Mouse (Mus musculus) CH12.LX (cell line): ENCODE data around the gene Uggt2. TPM values are rescaled to one million over a fixed set of nuclear protein-coding genes. Genes with fewer than 3 reads are reported as not detected.

Experiments
- DNase-seq: peaks from one replicate; pipeline ENCODE4 v3.0.0-alpha.2; 2013; ENCODE audit errors: extremely low read depth
- H3K27ac ChIP-seq: 2 replicates; pipeline ENCODE4 v1.5.1; 2012; ENCODE audit warnings: low read depth, mild to moderate bottlenecking, control low read depth, moderate library complexity; ENCODE audit not compliant: insufficient read depth
- H3K27me3 ChIP-seq: replicated peaks from 2 replicates; pipeline ENCODE3; 2012; ENCODE audit warnings: inconsistent platforms
- H3K36me3 ChIP-seq, 2 experiments: replicated peaks in 1 of 2; 2 replicates each; pipeline versions ENCODE3 to v1.6.1; 2012; ENCODE audit warnings: inconsistent platforms in 1 of 2, low read length in 1 of 2, mild to moderate bottlenecking in 1 of 2, mixed read lengths in 1 of 2, moderate library complexity in 1 of 2; ENCODE audit not compliant: control insufficient read depth in 1 of 2, insufficient read depth in 1 of 2
- H3K4me1 ChIP-seq, 2 experiments: 2 replicates each; pipeline ENCODE4 v1.6.1; 2012; ENCODE audit warnings: inconsistent platforms in 1 of 2, moderate library complexity in 1 of 2; ENCODE audit not compliant: insufficient read depth in 2 of 2, control insufficient read depth in 1 of 2
- H3K4me2 ChIP-seq: 2 replicates; pipeline ENCODE4 v1.6.1; 2012; ENCODE audit warnings: low read depth, mild to moderate bottlenecking, control low read depth; ENCODE audit not compliant: poor library complexity, insufficient read depth, severe bottlenecking
- H3K4me3 ChIP-seq, 3 experiments: fragments of 150-350 bp in 1 of 3; sonication (generic) in 1 of 3; replicated peaks in 1 of 3; 2 replicates each; pipeline versions ENCODE3 to v1.5.1; 2011 to 2012; ENCODE audit warnings: low read depth in 2 of 3, low read length in 2 of 3, mild to moderate bottlenecking in 2 of 3, moderate library complexity in 2 of 3, control low read depth in 1 of 3, improper control_type of control experiment in 1 of 3, inconsistent platforms in 1 of 3, mixed read lengths in 1 of 3; ENCODE audit not compliant: poor library complexity in 1 of 3
- H3K79me2 ChIP-seq: replicated peaks from 2 replicates; pipeline ENCODE4 v1.6.1; 2012; ENCODE audit warnings: mild to moderate bottlenecking, moderate library complexity; ENCODE audit not compliant: control insufficient read depth, poor library complexity, insufficient read depth, severe bottlenecking; ENCODE audit errors: extremely low read depth
- H3K9ac ChIP-seq: 2 replicates; pipeline ENCODE4 v1.6.1; 2012; ENCODE audit warnings: low read depth, mild to moderate bottlenecking, control low read depth, moderate library complexity; ENCODE audit not compliant: insufficient read depth
- H3K9me3 ChIP-seq: replicated peaks from 2 replicates; pipeline ENCODE3; 2012; ENCODE audit warnings: low read length, inconsistent platforms, mixed read lengths
- CHD1 ChIP-seq: IDR thresholded peaks from 2 replicates; pipeline ENCODE4 v1.6.1; 2012; ENCODE audit warnings: low read depth, low read length, improper control_type of control experiment, inconsistent platforms
- CHD2 ChIP-seq: IDR thresholded peaks from 2 replicates; pipeline ENCODE4 v1.6.1; 2011; ENCODE audit warnings: low read length, improper control_type of control experiment
- CTCF ChIP-seq, 2 experiments: IDR thresholded peaks in 1 of 2; conservative IDR thresholded peaks in 1 of 2; 2 replicates each; pipeline ENCODE4 v1.5.1; 2011 to 2012; ENCODE audit warnings: low read depth in 2 of 2, low read length in 2 of 2, improper control_type of control experiment in 1 of 2, inconsistent platforms in 1 of 2, mild to moderate bottlenecking in 1 of 2, moderate library complexity in 1 of 2
- E2F4 ChIP-seq: IDR thresholded peaks from 2 replicates; pipeline ENCODE4 v1.6.1; 2011; ENCODE audit warnings: low read depth, low read length, improper control_type of control experiment; ENCODE audit not compliant: insufficient replicate concordance
- EP300 ChIP-seq: IDR thresholded peaks from 2 replicates; pipeline ENCODE4 v1.6.1; 2011; ENCODE audit warnings: low read length, improper control_type of control experiment
- ETS1 ChIP-seq: conservative IDR thresholded peaks from 2 replicates; pipeline ENCODE4 v1.6.1; 2012; ENCODE audit warnings: low read depth, mild to moderate bottlenecking, inconsistent platforms, low read length, improper control_type of control experiment, moderate library complexity
- HCFC1 ChIP-seq: IDR thresholded peaks from 2 replicates; pipeline ENCODE4 v1.6.1; 2012; ENCODE audit warnings: low read depth, mild to moderate bottlenecking, inconsistent platforms, low read length, improper control_type of control experiment
- JUN ChIP-seq: IDR thresholded peaks from 2 replicates; pipeline ENCODE4 v1.6.1; 2011; ENCODE audit warnings: low read depth, mild to moderate bottlenecking, low read length, improper control_type of control experiment, moderate library complexity; ENCODE audit not compliant: insufficient read depth
- JUND ChIP-seq: conservative IDR thresholded peaks from 2 replicates; pipeline ENCODE4 v1.6.1; 2011; ENCODE audit warnings: low read depth, low read length, improper control_type of control experiment
- MAX ChIP-seq: IDR thresholded peaks from 2 replicates; pipeline ENCODE4 v1.6.1; 2011; ENCODE audit warnings: low read length, improper control_type of control experiment
- MXI1 ChIP-seq: IDR thresholded peaks from 2 replicates; pipeline ENCODE4 v1.6.1; 2011; ENCODE audit warnings: mild to moderate bottlenecking, low read depth, low read length, improper control_type of control experiment
- NELFE ChIP-seq: IDR thresholded peaks from 2 replicates; pipeline ENCODE4 v1.6.1; 2011; ENCODE audit warnings: low read depth, low read length, improper control_type of control experiment
- PAX5 ChIP-seq: IDR thresholded peaks from 2 replicates; pipeline ENCODE4 v1.6.1; 2012; ENCODE audit warnings: low read length, inconsistent platforms, mixed read lengths
- POLR2A ChIP-seq: IDR thresholded peaks from 2 replicates; pipeline ENCODE4 v1.6.1; 2011; ENCODE audit warnings: low read depth, mild to moderate bottlenecking, improper control_type of control experiment, low read length
- POLR2AphosphoS2 ChIP-seq: IDR thresholded peaks from 2 replicates; pipeline ENCODE4 v1.6.1; 2011; ENCODE audit warnings: low read depth, low read length, improper control_type of control experiment
- RAD21 ChIP-seq: IDR thresholded peaks from 2 replicates; pipeline ENCODE4 v1.6.1; 2011; ENCODE audit warnings: low read depth, mild to moderate bottlenecking, low read length, improper control_type of control experiment, moderate library complexity
- RCOR1 ChIP-seq: conservative IDR thresholded peaks from 2 replicates; pipeline ENCODE4 v1.6.1; 2012; ENCODE audit warnings: low read depth, mild to moderate bottlenecking, inconsistent platforms, low read length, improper control_type of control experiment
- SMC3 ChIP-seq: IDR thresholded peaks from 2 replicates; pipeline ENCODE4 v1.6.1; 2011; ENCODE audit warnings: low read depth, low read length, improper control_type of control experiment
- TCF12 ChIP-seq: IDR thresholded peaks from 2 replicates; pipeline ENCODE4 v1.6.1; 2014; ENCODE audit warnings: low read depth, mild to moderate bottlenecking, inconsistent platforms, low read length, improper control_type of control experiment
- UBTF ChIP-seq: IDR thresholded peaks from 2 replicates; pipeline ENCODE4 v1.6.1; 2012; ENCODE audit warnings: low read depth, mild to moderate bottlenecking, inconsistent platforms, low read length, improper control_type of control experiment, moderate library complexity
- USF1 ChIP-seq: IDR thresholded peaks from 2 replicates; pipeline ENCODE4 v1.6.1; 2014; ENCODE audit warnings: low read depth, mild to moderate bottlenecking, inconsistent platforms, low read length, improper control_type of control experiment
- USF2 ChIP-seq: conservative IDR thresholded peaks from 2 replicates; pipeline ENCODE4 v1.6.1; 2011; ENCODE audit warnings: low read depth, low read length, improper control_type of control experiment
- ZNF384 ChIP-seq: IDR thresholded peaks from 2 replicates; pipeline ENCODE4 v1.6.1; 2012; ENCODE audit warnings: low read depth, low read length, improper control_type of control experiment, inconsistent platforms
- dilution Hi-C: fragments of 300-500 bp; cut with MboI; formaldehyde crosslinking; loops from 2 replicates; pipeline ENCODE4 v1.14.3; 2020; ENCODE audit warnings: low sequenced_read_pairs; ENCODE audit not compliant: extremely low pct_unique_long_range_greater_than_20kb, extremely low pct_ligation_motif_present
- in situ Hi-C: fragments of 300-500 bp; cut with MboI; formaldehyde crosslinking; loops from 3 replicates; pipeline ENCODE4 v1.14.3; 2019; ENCODE audit warnings: low sequenced_read_pairs, low pct_ligation_motif_present, low pct_unique_long_range_greater_than_20kb, mixed read lengths
- polyA plus RNA-seq: library from polyadenylated mRNA; unstranded; fragments of >175 nt; gene quantifications from 2 replicates; pipeline ENCODE4 v1.2.1, GENCODE M21; 2012; ENCODE audit warnings: low read depth; ENCODE audit not compliant: insufficient read length
- total RNA-seq, 2 experiments: library from RNA; depleted of rRNA; stranded (reverse); fragments of 300-350 nt in 1 of 2; fragments of >200 nt in 1 of 2; gene quantifications; 2 replicates each; pipeline ENCODE4 v1.2.3; 2012 to 2014

Uggt2 gene
- total and polyA plus RNA-seq, 3 experiments = 0.42 to 1.2 (median 1.0) TPM

DNA sequence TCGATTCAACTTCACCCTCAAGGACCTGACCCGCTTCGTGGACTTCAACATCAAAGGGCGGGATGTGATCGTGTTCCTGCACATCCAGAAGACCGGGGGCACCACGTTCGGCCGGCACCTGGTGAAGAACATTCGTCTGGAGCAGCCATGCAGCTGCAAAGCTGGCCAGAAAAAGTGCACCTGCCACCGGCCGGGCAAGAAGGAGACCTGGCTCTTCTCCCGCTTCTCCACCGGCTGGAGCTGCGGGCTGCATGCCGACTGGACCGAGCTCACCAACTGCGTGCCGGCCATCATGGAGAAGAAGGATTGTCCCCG lies 39.5 kb upstream of the Uggt2 start:
- no peaks in the 10 kb centered on the region for H3K4me1 ChIP-seq
- in situ Hi-C loops = no loop called here
- H3K9ac ChIP-seq = no peak overlapping the region
- no peak overlapping the region for H3K27ac ChIP-seq
- H3K4me2 ChIP-seq = no peak overlapping the region
- H3K9me3 ChIP-seq = peaks cover 41% of the 10 kb centered on the region
- no peaks in the 10 kb centered on the region for H3K27me3 ChIP-seq
- no peak for TF ChIP-seq SMC3
- TF ChIP-seq JUND = no peak
- no peak for TF ChIP-seq MXI1
- TF ChIP-seq CTCF (conservative IDR thresholded peaks at IDR 0.05 in 1 of 2, IDR thresholded peaks at IDR 0.05 in 1 of 2; ENCODE audit: low read depth in 2 of 2, low read length in 2 of 2) = no peak
- TF ChIP-seq UBTF = no peak
- TF ChIP-seq USF1 = no peak
- TF ChIP-seq CHD1 = no peak
- no peak for TF ChIP-seq MAX
- TF ChIP-seq ETS1 = no peak
- no peak for TF ChIP-seq POLR2AphosphoS2
- TF ChIP-seq CHD2 = no peak
- TF ChIP-seq ZNF384 = no peak
- no peak for TF ChIP-seq JUN
- TF ChIP-seq, all 38 proteins: peak for 0
- Histone ChIP-seq H3K79me2 (no peaks in the 10 kb centered on the region), H3K36me3 (no peaks in the 10 kb centered on the region), H3K4me3 (no peak overlapping the region)
- dilution Hi-C loops = no loop called here
- DNase-seq = no peak

GRCm38 (mm10) chr14:119137906-119138785 lies 38.9 kb upstream of the Uggt2 start, which contains the start of gene Hs6st3:
TSS of gene Hs6st3 (plus strand) at chr14:119138341.
- Histone ChIP-seq H3K9me3 (peaks cover 41% of the 10 kb centered on the region), H3K9ac (no peak within 1 kb of the TSS), H3K79me2 (no peaks in the 10 kb centered on the region), H3K36me3 (no peaks in the 10 kb centered on the region), H3K4me1 (no peaks in the 10 kb centered on the region), H3K4me3 (no peak within 1 kb of the TSS), H3K27me3 (no peaks in the 10 kb centered on the region), H3K27ac (no peak within 1 kb of the TSS), H3K4me2 (no peak within 1 kb of the TSS)
- in situ Hi-C loops = no loop called here
- DNase-seq = no peak
- dilution Hi-C loops = no loop called here
- TF ChIP-seq RAD21 (no peak), USF1 (no peak), E2F4 (no peak), TCF12 (no peak), EP300 (no peak), USF2 (no peak), NELFE (no peak), POLR2A (no peak), CHD1 (no peak), POLR2AphosphoS2 (no peak), MAX (no peak), HCFC1 (no peak), PAX5 (no peak), RCOR1 (no peak)
